Mouse (Mus musculus): ENCODE measurements around the gene Hspd1. TPM values are rescaled to one million over a fixed set of nuclear protein-coding genes. Genes with fewer than 3 reads are reported as not detected.
"Not testable (repeated sequence)": the region's sequence is repeated elsewhere in the genome, so short reads cannot be mapped to it uniquely, and the experiment has no call there.

The Hspd1 gene
- polyA plus RNA-seq, 1 experiment from 2014 or later, result 166 TPM

DNA sequence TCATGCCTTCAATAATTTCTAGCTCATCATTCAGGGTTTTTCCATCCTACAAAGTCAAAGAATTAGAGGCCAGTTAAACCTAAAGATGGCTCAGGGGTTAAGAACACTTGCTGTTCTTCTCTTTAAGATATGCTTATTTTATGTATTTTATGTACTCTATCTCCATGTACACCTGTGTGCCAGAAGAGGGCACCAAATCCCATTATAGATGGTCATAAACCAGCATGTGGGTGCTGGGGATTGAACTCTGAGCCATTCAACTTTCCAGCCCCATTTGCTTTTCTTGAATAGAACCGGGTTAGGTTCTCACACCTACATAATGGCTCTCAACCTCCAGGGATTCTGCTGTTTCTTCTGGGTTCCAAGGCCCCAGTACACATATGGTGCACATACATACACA, 5.9 kb downstream of the Hspd1 start:
- Histone ChIP-seq H3K9ac (ENCODE audit: low read length) (no peak overlapping the region), H3K27ac (replicated peaks) (no peak overlapping the region), H3K4me3 (ENCODE audit: low read depth, low read length) (no peak overlapping the region), H3K27me3 (ENCODE audit: control insufficient read depth, insufficient read depth, low read length) (no peaks in the 10 kb centered on the region), H3K4me1 (replicated peaks; ENCODE audit: control insufficient read depth, insufficient read depth) (0 out of 2 replicates have a peak, but pooled peaks cover 2% of the 10 kb centered on the region), H3K4me2 (replicated peaks; ENCODE audit: low read depth) (no peak overlapping the region), H3K9me3 (ENCODE audit: control insufficient read depth, low read length) (no peaks in the 10 kb centered on the region), H3K36me3 (ENCODE audit: control insufficient read depth, insufficient read depth, low read length) (peaks cover 22% of the 10 kb centered on the region)
- DNase-seq (ENCODE audit: low spot score) (no peak), ATAC-seq (ENCODE audit: low FRiP score, low TSS enrichment) (no peak)
- WGBS, result 86% methylated on average over 1 of the region's 1 CpGs
- no peak for TF ChIP-seq EP300 (optimal IDR thresholded peaks at IDR 0.05)
- peak; percentile 48 for TF ChIP-seq CTCF (IDR thresholded peaks at IDR 0.05; ENCODE audit: low read depth)

GRCm38 (mm10) chr1:55079677-55080076, 8.4 kb downstream of the Hspd1 start:
- no peaks in the 10 kb centered on the region for H3K4me1 ChIP-seq (replicated peaks; ENCODE audit: control insufficient read depth, insufficient read depth)
- H3K27me3 ChIP-seq (ENCODE audit: control insufficient read depth, insufficient read depth, low read length), result no peaks in the 10 kb centered on the region
- ATAC-seq (ENCODE audit: low FRiP score, low TSS enrichment) (no peak), DNase-seq (ENCODE audit: low spot score) (no peak)
- no peak overlapping the region for H3K27ac ChIP-seq (replicated peaks)
- H3K9me3 ChIP-seq (ENCODE audit: control insufficient read depth, low read length), result no peaks in the 10 kb centered on the region
- 92% methylated on average over 4 of the region's 4 CpGs for WGBS
- H3K36me3 ChIP-seq (ENCODE audit: control insufficient read depth, insufficient read depth, low read length), result peaks cover 22% of the 10 kb centered on the region
- no peak overlapping the region for H3K9ac ChIP-seq (ENCODE audit: low read length)
- no peak overlapping the region for H3K4me2 ChIP-seq (replicated peaks; ENCODE audit: low read depth)
- no peak for TF ChIP-seq EP300 (optimal IDR thresholded peaks at IDR 0.05)
- no peak for TF ChIP-seq CTCF (IDR thresholded peaks at IDR 0.05; ENCODE audit: low read depth)
- H3K4me3 ChIP-seq (ENCODE audit: low read depth, low read length), result no peak overlapping the region

- 92% methylated on average over 2 of the region's 2 CpGs for WGBS
- TF ChIP-seq CTCF (IDR thresholded peaks at IDR 0.05; ENCODE audit: low read depth) (no peak), EP300 (optimal IDR thresholded peaks at IDR 0.05) (no peak)
- DNase-seq (ENCODE audit: low spot score) (no peak), ATAC-seq (ENCODE audit: low FRiP score, low TSS enrichment) (no peak)
- H3K9ac ChIP-seq (ENCODE audit: low read length), result no peak overlapping the region
- H3K4me1 ChIP-seq (replicated peaks; ENCODE audit: control insufficient read depth, insufficient read depth), result no peaks in the 10 kb centered on the region
- no peak overlapping the region for H3K27ac ChIP-seq (replicated peaks)
- H3K27me3 ChIP-seq (ENCODE audit: control insufficient read depth, insufficient read depth, low read length), result no peaks in the 10 kb centered on the region
- H3K36me3 ChIP-seq (ENCODE audit: control insufficient read depth, insufficient read depth, low read length), result 0 out of 2 replicates have a peak, but pooled peaks cover 7% of the 10 kb centered on the region
- no peaks in the 10 kb centered on the region for H3K9me3 ChIP-seq (ENCODE audit: control insufficient read depth, low read length)
- H3K4me2 ChIP-seq (replicated peaks; ENCODE audit: low read depth), result no peak overlapping the region
- no peak overlapping the region for H3K4me3 ChIP-seq (ENCODE audit: low read depth, low read length)
Observed at GRCm38 (mm10) chr1:55076849-55077516, 11.1 kb downstream of the Hspd1 start.

GRCm38 (mm10) chr1:55076395-55076743, 11.7 kb downstream of the Hspd1 start:
- peaks cover 9% of the 10 kb centered on the region; the same call in 1 of the 2 replicates for H3K36me3 ChIP-seq (ENCODE audit: control insufficient read depth, insufficient read depth, low read length)
- TF ChIP-seq EP300 (optimal IDR thresholded peaks at IDR 0.05) (no peak), CTCF (IDR thresholded peaks at IDR 0.05; ENCODE audit: low read depth) (no peak)
- H3K4me2 ChIP-seq (replicated peaks; ENCODE audit: low read depth), result no peak overlapping the region
- H3K27me3 ChIP-seq (ENCODE audit: control insufficient read depth, insufficient read depth, low read length), result no peaks in the 10 kb centered on the region
- no peak overlapping the region for H3K27ac ChIP-seq (replicated peaks)
- ATAC-seq (ENCODE audit: low FRiP score, low TSS enrichment) (no peak), DNase-seq (ENCODE audit: low spot score) (no peak)
- no peak overlapping the region for H3K9ac ChIP-seq (ENCODE audit: low read length)
- H3K9me3 ChIP-seq (ENCODE audit: control insufficient read depth, low read length), result no peaks in the 10 kb centered on the region
- H3K4me1 ChIP-seq (replicated peaks; ENCODE audit: control insufficient read depth, insufficient read depth), result no peaks in the 10 kb centered on the region
- H3K4me3 ChIP-seq (ENCODE audit: low read depth, low read length), result no peak overlapping the region

DNA sequence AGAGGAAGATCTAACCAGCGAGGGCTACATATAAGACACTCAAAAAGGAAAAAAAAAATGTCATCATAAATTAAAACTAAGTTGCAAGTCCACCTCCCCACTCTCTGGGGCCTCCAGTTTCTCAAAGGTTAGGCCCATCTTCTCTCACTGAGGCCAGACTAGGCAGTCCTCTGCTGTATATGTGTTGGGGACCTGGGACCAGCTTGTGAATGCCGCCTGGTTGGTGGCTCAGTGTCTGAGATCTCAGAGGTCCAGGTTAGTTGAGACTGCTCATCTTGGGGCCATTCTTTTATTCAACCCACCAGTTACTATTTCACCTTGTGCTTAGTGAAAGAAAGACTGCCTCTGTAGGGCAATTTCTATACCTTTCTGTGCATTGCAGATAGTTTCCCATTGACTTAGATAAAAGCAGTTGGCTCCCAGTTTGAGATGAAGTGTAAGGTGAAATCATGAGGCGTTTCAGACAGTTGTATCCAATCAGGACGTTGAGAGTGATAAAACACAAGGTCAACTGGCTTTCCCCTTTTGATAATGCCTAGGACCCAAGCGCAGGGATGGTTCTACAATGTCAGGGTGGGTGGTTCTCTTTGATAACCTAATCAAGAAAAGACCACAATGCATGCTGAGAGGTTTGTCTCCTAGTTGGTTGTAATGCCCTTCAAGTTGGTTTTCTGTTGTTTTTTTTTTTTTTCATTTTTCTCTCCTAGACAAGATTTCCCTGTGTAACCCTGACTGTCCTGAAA, 12.2 kb downstream of the Hspd1 start:
- ATAC-seq (ENCODE audit: low FRiP score, low TSS enrichment) (no peak), DNase-seq (ENCODE audit: low spot score) (no peak)
- Histone ChIP-seq H3K4me3 (ENCODE audit: low read depth, low read length) (no peak overlapping the region), H3K27me3 (ENCODE audit: control insufficient read depth, insufficient read depth, low read length) (no peaks in the 10 kb centered on the region), H3K9me3 (ENCODE audit: control insufficient read depth, low read length) (no peaks in the 10 kb centered on the region), H3K36me3 (ENCODE audit: control insufficient read depth, insufficient read depth, low read length) (peaks cover 11% of the 10 kb centered on the region; the same call in 1 of the 2 replicates), H3K9ac (ENCODE audit: low read length) (no peak overlapping the region), H3K4me2 (replicated peaks; ENCODE audit: low read depth) (no peak overlapping the region), H3K4me1 (replicated peaks; ENCODE audit: control insufficient read depth, insufficient read depth) (no peaks in the 10 kb centered on the region), H3K27ac (replicated peaks) (no peak overlapping the region)
- WGBS, result 67% methylated on average over 5 of the region's 5 CpGs
- TF ChIP-seq EP300 (optimal IDR thresholded peaks at IDR 0.05) (no peak), CTCF (IDR thresholded peaks at IDR 0.05; ENCODE audit: low read depth) (no peak)

GRCm38 (mm10) chr1:55074757-55075156, 13.3 kb downstream of the Hspd1 start:
- no peaks in the 10 kb centered on the region for H3K9me3 ChIP-seq (ENCODE audit: control insufficient read depth, low read length)
- no peaks in the 10 kb centered on the region for H3K27me3 ChIP-seq (ENCODE audit: control insufficient read depth, insufficient read depth, low read length)
- H3K27ac ChIP-seq (replicated peaks), result no peak overlapping the region
- DNase-seq (ENCODE audit: low spot score) (no peak), ATAC-seq (ENCODE audit: low FRiP score, low TSS enrichment) (no peak)
- H3K4me2 ChIP-seq (replicated peaks; ENCODE audit: low read depth), result no peak overlapping the region
- H3K4me3 ChIP-seq (ENCODE audit: low read depth, low read length), result no peak overlapping the region
- no peaks in the 10 kb centered on the region for H3K4me1 ChIP-seq (replicated peaks; ENCODE audit: control insufficient read depth, insufficient read depth)
- 37% methylated on average over 2 of the region's 2 CpGs for WGBS
- TF ChIP-seq CTCF (IDR thresholded peaks at IDR 0.05; ENCODE audit: low read depth), result no peak
- no peak for TF ChIP-seq EP300 (optimal IDR thresholded peaks at IDR 0.05)
- H3K9ac ChIP-seq (ENCODE audit: low read length), result no peak overlapping the region
- peaks cover 11% of the 10 kb centered on the region; the same call in 1 of the 2 replicates for H3K36me3 ChIP-seq (ENCODE audit: control insufficient read depth, insufficient read depth, low read length)

DNA sequence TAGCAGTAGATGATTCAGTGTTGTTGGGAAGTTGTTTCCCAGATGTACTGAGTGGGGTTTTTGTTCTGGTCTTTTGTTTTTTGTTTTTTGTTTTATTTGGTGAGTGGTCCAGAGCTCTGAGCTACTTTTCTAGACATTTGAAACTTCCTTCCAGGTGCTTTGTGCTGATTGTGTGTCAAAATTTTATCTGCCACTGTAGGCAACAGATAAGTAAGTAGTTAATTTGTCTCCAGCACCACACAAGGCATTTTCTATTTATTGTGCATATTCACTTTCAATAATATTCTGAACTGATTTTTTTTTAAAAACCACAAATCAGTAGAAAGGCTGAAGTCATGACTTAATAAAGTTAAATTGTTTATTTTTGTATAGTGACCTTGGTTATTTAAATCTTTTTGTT, 15.7 kb downstream of the Hspd1 start:
- H3K9ac ChIP-seq (ENCODE audit: low read length); DNase-seq (ENCODE audit: low spot score); H3K4me1 ChIP-seq (replicated peaks; ENCODE audit: control insufficient read depth, insufficient read depth); H3K27ac ChIP-seq (replicated peaks); H3K9me3 ChIP-seq (ENCODE audit: control insufficient read depth, low read length); H3K27me3 ChIP-seq (ENCODE audit: control insufficient read depth, insufficient read depth, low read length); H3K4me3 ChIP-seq (ENCODE audit: low read depth, low read length); H3K4me2 ChIP-seq (replicated peaks; ENCODE audit: low read depth); ATAC-seq (ENCODE audit: low FRiP score, low TSS enrichment): not testable (repeated sequence)
- peaks cover 11% of the 10 kb centered on the region for H3K36me3 ChIP-seq (ENCODE audit: control insufficient read depth, insufficient read depth, low read length)
